Mouse (Mus musculus) limb, embryonic 10.5 days (tissue): ENCODE results near the gene Prdm10. TPM values are rescaled to one million over a fixed set of nuclear protein-coding genes. Genes with fewer than 3 reads are reported as not detected.
A peak's percentile ranks its signal among the peaks of the same experiment; 100 is the strongest.

Experiments
- DNase-seq: peaks from one replicate; pipeline ENCODE4 v3.0.0-alpha.2; 2017; ENCODE audit warnings: low spot score
- H3K27ac ChIP-seq: fragments of 300-500 bp; sonication (generic); 2 replicates; pipeline ENCODE4 v1.5.1; 2016; ENCODE audit warnings: mild to moderate bottlenecking
- H3K27me3 ChIP-seq: fragments of 300-500 bp; sonication (generic); 2 replicates; pipeline ENCODE4 v1.6.1; 2016; ENCODE audit warnings: low read depth, mild to moderate bottlenecking; ENCODE audit not compliant: poor library complexity, severe bottlenecking
- H3K36me3 ChIP-seq: fragments of 300-500 bp; sonication (generic); 2 replicates; pipeline ENCODE4 v1.6.1; 2016; ENCODE audit warnings: mild to moderate bottlenecking, moderate library complexity
- H3K4me1 ChIP-seq: fragments of 300-500 bp; sonication (generic); 2 replicates; pipeline ENCODE4 v1.6.1; 2016
- H3K4me3 ChIP-seq: fragments of 300-500 bp; sonication (generic); 2 replicates; pipeline ENCODE4 v1.5.1; 2016; ENCODE audit warnings: mild to moderate bottlenecking, moderate library complexity
- H3K9me3 ChIP-seq: fragments of 300-500 bp; sonication (generic); replicated peaks from 2 replicates; pipeline ENCODE4 v1.6.1; 2016; ENCODE audit warnings: mild to moderate bottlenecking
- WGBS: fragments of 180-500 bp; shearing (Covaris S2); methylation state at CpG from one replicate; pipeline ENCODE4 v1.1.7; 2016; 5-methylcytosine and 5-hydroxymethylcytosine counted together
- polyA plus RNA-seq: library from polyadenylated mRNA; unstranded; fragments of >200 nt; fragmentation: Nextera tagmentation; extraction: Ambion mirVana; gene quantifications from 2 replicates; pipeline ENCODE4 v1.2.1, GENCODE M21; 2016

The Prdm10 gene
- polyA plus RNA-seq, 1 experiment from 2014 or later, result 7.3 TPM

DNA sequence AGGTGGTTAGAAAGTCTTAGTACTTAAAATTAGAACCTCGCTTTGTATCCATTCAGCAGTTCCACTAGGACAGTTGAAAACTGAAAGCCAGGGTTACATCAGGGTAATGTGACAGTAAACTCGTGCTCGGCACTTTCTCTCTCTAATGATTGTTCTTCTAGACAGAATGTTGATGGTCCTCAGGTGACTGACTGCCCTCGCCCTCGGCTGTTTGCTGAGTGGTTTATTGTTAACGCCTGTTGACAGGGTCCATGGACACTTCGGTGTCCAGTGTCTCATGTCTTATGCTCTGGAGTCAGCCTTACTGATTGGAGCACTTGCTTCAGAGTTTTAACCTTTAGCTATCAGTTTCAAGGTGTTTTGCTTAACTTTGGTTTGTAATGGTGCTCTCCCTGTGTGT lies 73.7 kb downstream of the Prdm10 start:
- no peak overlapping the region for H3K27ac ChIP-seq
- no peak overlapping the region for H3K4me3 ChIP-seq
- no peaks in the 10 kb centered on the region for H3K27me3 ChIP-seq
- no peaks in the 10 kb centered on the region for H3K4me1 ChIP-seq
- no peaks in the 10 kb centered on the region for H3K9me3 ChIP-seq
- 84% methylated on average over 7 of the region's 7 CpGs for WGBS
- no peak for DNase-seq
- H3K36me3 ChIP-seq, result peaks cover 47% of the 10 kb centered on the region

DNA sequence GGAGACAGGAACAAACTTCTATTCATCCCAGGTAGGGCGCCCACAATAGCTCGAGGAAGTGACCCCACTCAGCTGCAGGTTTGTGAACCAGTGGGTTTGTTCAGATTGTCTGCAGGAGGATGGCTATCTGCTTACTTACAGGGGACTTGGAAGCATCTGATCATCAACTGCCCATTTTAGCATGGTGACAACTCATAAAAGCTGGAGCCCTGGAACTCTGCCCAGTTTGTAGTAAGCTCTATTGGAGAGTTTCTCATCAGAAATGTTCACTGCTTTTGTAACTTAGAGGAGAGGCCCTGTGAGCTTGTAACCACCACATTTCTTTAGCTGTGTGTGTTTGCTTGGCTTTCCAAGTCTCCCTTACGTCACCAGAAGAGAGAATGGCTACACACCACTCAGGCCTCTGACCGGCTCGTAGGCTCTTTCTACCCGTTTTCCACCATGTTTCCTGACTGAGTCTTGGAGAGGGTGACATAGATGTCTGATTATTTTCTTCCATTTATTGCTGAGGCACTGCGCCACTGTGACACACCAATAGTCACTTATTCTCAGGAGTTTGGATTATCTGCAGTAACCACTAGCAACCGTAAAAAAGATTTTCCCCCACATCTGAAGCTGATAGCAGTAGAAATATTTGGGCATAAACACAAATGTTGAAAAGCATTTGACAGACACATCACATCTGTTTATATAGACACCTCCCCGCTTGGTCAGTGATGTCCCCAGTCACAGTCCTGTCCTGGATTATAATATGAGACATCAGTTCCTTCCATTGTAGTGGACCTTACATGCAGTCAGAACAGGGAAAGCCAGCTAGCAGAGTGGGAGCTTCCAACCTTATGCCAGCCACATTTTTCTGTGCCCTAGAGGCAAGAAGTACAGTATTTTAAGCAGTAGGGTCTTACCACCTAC lies 83.6 kb downstream of the Prdm10 start:
- 93% methylated on average over 9 of the region's 9 CpGs for WGBS
- no peak overlapping the region for H3K27ac ChIP-seq
- H3K27me3 ChIP-seq, result no peaks in the 10 kb centered on the region
- peaks cover 53% of the 10 kb centered on the region for H3K36me3 ChIP-seq
- H3K9me3 ChIP-seq, result no peaks in the 10 kb centered on the region
- H3K4me1 ChIP-seq, result no peaks in the 10 kb centered on the region
- H3K4me3 ChIP-seq, result no peak overlapping the region
- DNase-seq, result no peak

DNA sequence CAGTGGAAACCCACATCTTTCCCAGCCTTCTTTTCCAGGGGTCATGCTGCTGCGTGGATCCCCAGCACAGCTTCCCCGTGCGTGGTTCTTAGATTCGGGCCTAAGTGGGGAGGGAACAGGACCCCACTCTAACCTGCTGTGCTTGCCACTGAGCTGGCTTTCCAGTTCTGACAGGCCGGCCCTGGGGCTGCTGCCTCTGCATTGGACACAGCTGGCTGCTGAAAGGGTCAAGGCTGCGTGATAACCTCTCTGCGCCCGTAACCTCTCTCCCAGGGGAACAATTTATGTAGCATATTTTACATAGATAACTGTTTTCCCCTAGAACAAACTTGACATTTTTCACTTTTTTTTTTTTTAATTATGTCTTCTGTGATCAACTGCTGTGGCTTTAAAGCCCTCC lies 84.7 kb downstream of the Prdm10 start:
- no peak for DNase-seq

DNA sequence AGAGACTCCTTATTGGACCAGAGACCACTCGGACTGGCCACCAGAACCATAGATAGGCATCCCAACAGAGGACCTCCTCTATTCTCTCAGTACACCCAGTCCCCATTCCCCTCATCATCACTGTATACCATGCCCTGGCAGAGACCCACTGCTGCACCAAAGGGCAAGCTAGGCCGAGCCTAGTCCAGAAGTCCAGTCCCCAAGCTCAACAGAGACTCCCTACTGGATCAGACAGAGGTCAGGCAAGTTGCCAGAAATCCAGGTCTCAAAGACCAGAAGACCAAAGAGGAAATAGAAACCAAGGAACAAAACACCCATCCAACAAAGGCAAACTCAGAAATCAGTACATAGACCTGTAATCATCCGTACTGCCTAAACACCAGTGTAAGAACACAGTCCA lies 91.4 kb downstream of the Prdm10 start:
- H3K4me1 ChIP-seq, result no peaks in the 10 kb centered on the region
- 92% methylated on average over 3 of the region's 3 CpGs for WGBS
- no peak overlapping the region for H3K4me3 ChIP-seq
- H3K36me3 ChIP-seq, result peaks cover 39% of the 10 kb centered on the region
- H3K27me3 ChIP-seq, result no peaks in the 10 kb centered on the region
- no peak for DNase-seq
- no peaks in the 10 kb centered on the region for H3K9me3 ChIP-seq
- H3K27ac ChIP-seq, result no peak overlapping the region

More for the DNA sequence above, 84.7 kb downstream of the Prdm10 start:
- no peak overlapping the region for H3K27ac ChIP-seq
- H3K4me3 ChIP-seq, result no peak overlapping the region
- H3K36me3 ChIP-seq, result peaks cover 44% of the 10 kb centered on the region
- H3K4me1 ChIP-seq, result no peaks in the 10 kb centered on the region
- H3K9me3 ChIP-seq, result no peaks in the 10 kb centered on the region
- no peaks in the 10 kb centered on the region for H3K27me3 ChIP-seq
- 89% methylated on average over 8 of the region's 8 CpGs for WGBS

DNA sequence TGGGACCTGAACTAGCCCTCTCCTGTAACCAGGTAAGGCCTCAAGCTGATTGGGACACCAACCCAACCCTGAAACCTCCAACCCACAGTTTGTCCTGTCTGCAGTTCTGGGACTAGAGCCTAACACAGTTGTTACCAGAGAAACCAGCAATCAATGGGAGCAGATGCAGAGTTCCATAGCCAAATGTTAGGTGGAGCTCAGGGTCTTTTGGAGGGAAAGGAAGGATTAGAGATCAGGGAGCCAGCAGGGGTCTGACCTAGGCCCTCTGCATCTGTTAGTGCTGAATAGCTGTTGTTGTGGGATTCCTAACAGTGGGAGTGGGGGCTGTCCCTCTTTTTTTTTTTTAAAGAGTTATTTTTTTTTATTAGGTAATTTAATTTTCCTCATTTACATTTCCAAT lies 96.3 kb downstream of the Prdm10 start:
- DNase-seq, result no peak
- H3K4me3 ChIP-seq, result no peak overlapping the region
- H3K9me3 ChIP-seq, result no peaks in the 10 kb centered on the region
- no peak overlapping the region for H3K27ac ChIP-seq
- no peaks in the 10 kb centered on the region for H3K27me3 ChIP-seq
- peaks cover 34% of the 10 kb centered on the region for H3K36me3 ChIP-seq
- H3K4me1 ChIP-seq, result no peaks in the 10 kb centered on the region

DNA sequence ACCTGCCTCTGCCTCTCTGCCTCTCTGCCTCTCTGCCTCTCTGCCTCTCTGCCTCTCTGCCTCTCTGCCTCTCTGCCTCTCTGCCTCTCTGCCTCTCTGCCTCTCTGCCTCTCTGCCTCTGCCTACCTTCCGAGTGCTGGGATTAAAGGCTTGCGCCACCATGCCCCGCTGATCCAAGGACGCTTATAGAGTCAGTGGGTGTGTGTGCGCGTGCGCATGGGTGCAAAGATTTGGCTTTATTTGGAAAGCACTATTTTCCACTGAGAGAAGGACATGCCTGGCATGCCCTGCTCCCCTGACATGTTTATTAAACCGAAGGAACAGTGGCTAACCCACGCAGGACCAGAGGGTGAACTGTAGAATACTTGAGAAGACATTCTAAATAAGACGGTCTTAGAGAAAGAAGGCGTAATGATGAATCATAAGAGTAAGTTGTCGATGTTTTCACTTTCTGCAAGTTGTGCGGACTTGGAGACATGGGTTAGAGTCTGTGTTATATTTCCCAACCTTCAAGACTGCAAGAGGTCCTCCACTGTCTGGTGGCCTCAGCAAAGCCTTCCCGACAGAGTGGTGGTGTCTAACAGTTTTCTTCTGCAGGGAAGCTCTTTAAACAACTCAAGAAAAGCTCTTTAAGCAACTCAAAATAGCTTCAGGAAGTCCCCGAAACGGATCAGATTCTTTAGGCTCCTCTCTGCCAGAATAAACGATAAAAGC lies 104.6 kb downstream of the Prdm10 start:
- DNase-seq, result no peak
- 89% methylated on average over 17 of the region's 17 CpGs for WGBS
- Histone ChIP-seq H3K36me3 (peaks cover 14% of the 10 kb centered on the region), H3K27me3 (no peaks in the 10 kb centered on the region), H3K27ac (peak overlapping the region; percentile 93; the same call in 1 of the 2 replicates), H3K4me1 (peaks cover 15% of the 10 kb centered on the region), H3K9me3 (no peaks in the 10 kb centered on the region), H3K4me3 (peak overlapping the region; percentile 96; the same call in 1 of the 2 replicates)

DNA sequence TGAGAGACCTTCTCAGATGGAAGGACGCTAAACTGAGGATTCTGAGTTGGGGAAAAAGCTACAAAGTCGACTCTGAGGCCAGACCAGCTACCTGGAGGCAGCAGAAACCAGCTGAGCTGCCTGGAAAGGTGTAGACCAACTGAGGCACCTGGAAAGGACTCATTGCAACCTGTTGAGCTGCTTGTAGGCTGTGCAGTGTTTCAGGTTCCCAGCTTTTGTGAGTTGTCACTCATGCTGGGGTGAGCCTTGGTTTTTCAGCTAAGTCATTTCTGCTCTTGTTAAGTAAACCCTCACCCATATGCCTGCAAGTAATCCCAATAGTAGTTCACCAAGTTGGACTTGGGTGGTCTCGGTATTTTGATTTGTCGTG lies 105.1 kb downstream of the Prdm10 start:
- no peaks in the 10 kb centered on the region for H3K9me3 ChIP-seq
- H3K4me3 ChIP-seq, result peak overlapping the region; percentile 96
- no peaks in the 10 kb centered on the region for H3K27me3 ChIP-seq
- H3K27ac ChIP-seq, result peak overlapping the region; percentile 93
- H3K4me1 ChIP-seq, result peaks cover 15% of the 10 kb centered on the region
- peak; percentile 36 for DNase-seq
- WGBS, result 26% methylated on average over 4 of the region's 4 CpGs
- peaks cover 19% of the 10 kb centered on the region for H3K36me3 ChIP-seq

DNA sequence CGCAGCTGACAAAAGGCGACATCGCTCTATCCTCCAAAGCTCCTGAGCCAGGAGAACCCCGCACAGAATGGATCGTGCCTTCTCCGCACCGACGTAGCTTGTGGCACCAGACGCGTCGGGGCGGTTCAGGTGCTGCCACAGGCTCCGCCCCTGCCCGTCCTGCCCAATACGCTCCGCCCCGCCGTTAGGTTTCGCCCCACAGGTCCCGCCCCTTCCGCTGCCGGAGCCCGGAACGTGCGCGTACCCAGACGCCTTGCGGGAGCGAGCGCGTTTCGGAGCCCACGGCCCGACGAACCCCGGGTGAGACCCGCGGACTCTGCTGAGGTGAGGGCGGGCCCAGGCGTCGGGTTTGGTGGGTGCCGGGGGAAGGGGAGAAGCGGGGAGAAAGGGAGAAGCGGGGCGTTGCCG lies 105.6 kb downstream of the Prdm10 start, which contains the start of gene Nfrkb:
Gene Nfrkb, plus strand, starts transcription at position 246 of the 408 bp plus-strand sequence.
- peak; percentile 98 for DNase-seq
- under 1% methylated on average over 46 of the region's 46 CpGs for WGBS
- Histone ChIP-seq H3K4me3 (peak within 1 kb of the TSS; percentile 96), H3K36me3 (peaks cover 24% of the 10 kb centered on the region), H3K27me3 (no peaks in the 10 kb centered on the region), H3K4me1 (peaks cover 15% of the 10 kb centered on the region), H3K9me3 (no peaks in the 10 kb centered on the region), H3K27ac (peak within 1 kb of the TSS; percentile 93)

DNA sequence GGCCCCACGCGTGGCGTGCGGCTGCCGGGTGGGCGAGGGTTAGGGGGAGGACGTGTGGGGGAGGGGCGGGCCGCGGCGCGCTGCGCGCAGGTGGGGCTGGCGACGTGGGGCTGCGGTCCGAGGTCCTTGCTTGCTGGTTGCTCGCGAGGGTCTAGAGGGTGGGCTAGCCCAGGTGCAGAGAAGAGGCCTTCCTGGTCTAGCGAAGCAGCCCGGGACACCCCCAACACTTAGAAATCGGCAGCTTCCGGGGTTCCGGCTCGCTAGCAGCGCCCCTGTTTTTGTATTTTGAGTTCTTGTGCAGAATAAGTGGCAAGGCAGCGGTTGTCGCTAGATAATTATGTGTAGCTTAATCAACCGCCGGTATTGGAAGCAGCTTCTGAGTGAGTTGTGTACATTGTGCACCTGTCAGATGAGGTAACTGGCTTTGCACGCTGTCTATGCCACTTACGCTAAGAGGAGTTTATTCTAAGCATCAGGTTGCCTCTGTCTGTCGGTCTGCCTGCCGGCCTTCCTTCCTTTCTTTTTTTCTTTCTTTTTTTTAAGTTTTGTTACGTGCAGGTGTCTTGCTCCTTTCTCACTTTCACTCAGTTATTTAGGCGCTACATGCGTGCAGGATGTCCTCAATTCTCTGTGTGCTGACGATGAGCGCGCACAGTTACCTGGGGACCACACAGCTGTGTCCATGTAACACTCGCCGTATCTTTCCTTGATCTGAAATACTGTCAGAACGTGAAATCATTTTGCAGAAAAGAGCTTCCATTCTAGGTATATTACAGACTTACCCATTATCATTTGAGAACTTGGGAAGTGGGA lies 106.2 kb downstream of the Prdm10 start:
- Histone ChIP-seq H3K27me3 (no peaks in the 10 kb centered on the region), H3K36me3 (peaks cover 30% of the 10 kb centered on the region), H3K4me1 (peaks cover 15% of the 10 kb centered on the region), H3K9me3 (no peaks in the 10 kb centered on the region), H3K4me3 (peak overlapping the region; percentile 96), H3K27ac (peak overlapping the region; percentile 93)
- no peak for DNase-seq
- 12% methylated on average over 44 of the region's 44 CpGs for WGBS

DNA sequence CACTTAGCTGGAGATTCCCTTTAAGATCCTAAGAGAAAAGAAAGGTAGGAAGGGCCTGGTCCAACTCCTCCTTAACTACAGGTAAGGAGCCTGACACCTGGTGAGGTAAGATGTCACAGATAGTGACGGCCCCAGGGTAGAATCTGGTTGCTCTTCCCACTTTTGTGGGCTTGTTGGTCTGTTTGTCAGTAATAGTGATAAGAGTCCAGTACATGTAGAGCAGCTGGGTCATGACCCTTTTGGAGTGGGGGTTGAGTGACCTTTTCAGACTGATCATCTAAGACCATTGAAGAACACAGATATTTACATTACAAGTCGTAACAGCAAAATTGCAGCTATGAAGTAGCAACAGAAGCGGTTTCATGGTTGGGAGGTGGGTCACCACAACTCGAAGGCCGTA lies 106.9 kb downstream of the Prdm10 start:
- H3K9me3 ChIP-seq, result no peaks in the 10 kb centered on the region
- peak overlapping the region; percentile 96 for H3K4me3 ChIP-seq
- H3K27me3 ChIP-seq, result no peaks in the 10 kb centered on the region
- WGBS, result 92% methylated on average over 5 of the region's 5 CpGs
- H3K27ac ChIP-seq, result no peak overlapping the region
- H3K4me1 ChIP-seq, result peaks cover 15% of the 10 kb centered on the region
- H3K36me3 ChIP-seq, result peaks cover 37% of the 10 kb centered on the region
- DNase-seq, result no peak

DNA sequence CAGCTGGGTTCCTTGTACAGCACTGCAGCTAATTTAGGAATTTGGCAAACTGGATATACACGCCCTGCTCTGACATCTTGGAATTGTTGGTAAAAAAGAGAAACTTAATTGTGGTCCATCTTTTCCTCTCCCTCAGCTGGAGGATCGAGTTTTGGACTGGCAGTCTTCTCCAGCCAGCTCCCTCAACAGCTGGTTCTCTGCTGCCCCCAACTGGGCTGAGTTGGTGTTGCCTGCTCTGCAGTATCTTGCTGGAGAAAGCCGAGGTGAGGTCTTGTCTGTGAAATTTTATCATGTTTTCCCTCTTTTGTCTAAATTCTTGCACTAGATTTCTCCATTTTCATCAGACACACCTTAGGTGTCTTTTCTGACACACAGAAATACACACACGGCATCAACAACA lies 120.1 kb downstream of the Prdm10 start:
- WGBS, result 67% methylated on average over 4 of the region's 4 CpGs
- no peaks in the 10 kb centered on the region for H3K9me3 ChIP-seq
- H3K36me3 ChIP-seq, result peaks cover 100% of the 10 kb centered on the region
- H3K4me1 ChIP-seq, result no peaks in the 10 kb centered on the region
- H3K27ac ChIP-seq, result no peak overlapping the region
- no peaks in the 10 kb centered on the region for H3K27me3 ChIP-seq
- no peak overlapping the region for H3K4me3 ChIP-seq
- peak; percentile 70 for DNase-seq

DNA sequence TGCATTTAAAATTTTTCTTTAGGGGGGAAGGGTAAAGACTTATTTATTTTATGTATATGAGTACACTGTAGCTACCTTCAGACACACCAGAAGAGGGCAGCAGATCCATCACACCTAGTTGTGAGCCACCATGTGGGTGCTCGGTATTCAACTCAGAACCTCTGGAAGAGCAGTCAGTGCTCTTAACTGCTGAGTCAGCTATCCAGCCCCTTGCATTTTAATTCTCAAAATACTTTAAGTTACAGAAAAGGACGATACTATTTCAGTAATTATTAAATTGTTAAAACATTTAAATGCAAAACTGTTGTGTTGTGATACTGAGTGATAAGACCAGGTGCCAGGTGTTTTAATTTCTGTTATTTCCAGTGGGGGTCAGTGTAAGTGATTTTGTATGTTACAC lies 124.0 kb downstream of the Prdm10 start:
- no peaks in the 10 kb centered on the region for H3K4me1 ChIP-seq
- H3K27ac ChIP-seq, result no peak overlapping the region
- DNase-seq, result no peak
- WGBS, result 93% methylated on average over 2 of the region's 2 CpGs
- no peaks in the 10 kb centered on the region for H3K27me3 ChIP-seq
- H3K4me3 ChIP-seq, result no peak overlapping the region
- H3K36me3 ChIP-seq, result peaks cover 91% of the 10 kb centered on the region
- no peaks in the 10 kb centered on the region for H3K9me3 ChIP-seq
